8 mouse cellular contexts compared by ENCODE assay signal in genomic region chr11:101259261-101259712, GRCm38 (mm10). TPM values are rescaled to one million over a fixed set of nuclear protein-coding genes. Genes with fewer than 3 reads are reported as not detected.
A peak's percentile ranks its signal among the peaks of the same experiment; 100 is the strongest.
DNase-seq lines count a peak whose midpoint lies in the region; ATAC-seq and TF ChIP-seq lines count a peak whose summit lies in the region.

No protein-coding gene starts in this region.

- 22% methylated on average over 6 of the region's 6 CpGs for WGBS in heart, adult 2 months
- 4% methylated on average over 6 of the region's 6 CpGs for WGBS in kidney, embryonic 14.5 days
- 23% methylated on average over 6 of the region's 6 CpGs for WGBS in limb, embryonic 14.5 days

- H3K4me2 ChIP-seq in kidney, embryonic 14.5 days (replicated peaks; ENCODE audit: low read depth, low read length) = peak overlapping the region; percentile 75
- peak overlapping the region; percentile 98 for H3K4me2 ChIP-seq in limb, embryonic 14.5 days (replicated peaks; ENCODE audit: low read depth, low read length, severe bottlenecking)

- H3K27me3 ChIP-seq in heart, adult 2 months (ENCODE audit: control insufficient read depth, insufficient read depth, low read length) = no peaks in the 10 kb centered on the region; the same call in 1 of the 2 replicates
- peaks cover 9% of the 10 kb centered on the region; the same call in 1 of the 2 replicates for H3K27me3 ChIP-seq in kidney, embryonic 14.5 days (ENCODE audit: control insufficient read depth, insufficient read depth, low read length)
- peaks cover 25% of the 10 kb centered on the region for H3K27me3 ChIP-seq in limb, embryonic 14.5 days (ENCODE audit: control insufficient read depth, insufficient read depth, low read length)

- no peaks in the 10 kb centered on the region for H3K79me2 ChIP-seq in heart, adult 2 months (replicated peaks; ENCODE audit: control insufficient read depth, insufficient read depth, low read length)

- H3K9ac ChIP-seq in heart, adult 2 months (ENCODE audit: low read depth, low read length) = peak overlapping the region; percentile 10; the same call in 1 of the 2 replicates
- peak overlapping the region; percentile 61; the same call in 1 of the 2 replicates for H3K9ac ChIP-seq in kidney, embryonic 14.5 days (ENCODE audit: low read depth, low read length)
- no peak overlapping the region; the same call in 1 of the 2 replicates for H3K9ac ChIP-seq in limb, embryonic 14.5 days (ENCODE audit: low read depth, low read length, severe bottlenecking)

- H3K4me3 ChIP-seq in heart, adult 2 months = no peak overlapping the region
- H3K4me3 ChIP-seq in embryonic fibroblast, embryonic 13.5 days (ENCODE audit: insufficient read depth, low read length) = peak overlapping the region; percentile 44; the same call in 1 of the 2 replicates
- H3K4me3 ChIP-seq in kidney, embryonic 14.5 days (ENCODE audit: low read length) = peak overlapping the region; percentile 50
- peak overlapping the region; percentile 53; the same call in 1 of the 2 replicates for H3K4me3 ChIP-seq in limb, embryonic 14.5 days (replicated peaks; ENCODE audit: low read length)

- peak overlapping the region; percentile 86 for H3K27ac ChIP-seq in heart, adult 2 months
- H3K27ac ChIP-seq in embryonic fibroblast, embryonic 13.5 days (ENCODE audit: insufficient read depth, low read length) = 0 out of 2 replicates have a peak overlapping the region, but pooled peaks have one; percentile 43
- H3K27ac ChIP-seq in kidney, embryonic 14.5 days (ENCODE audit: low read depth, low read length) = peak overlapping the region; percentile 96
- H3K27ac ChIP-seq in limb, embryonic 14.5 days (replicated peaks; ENCODE audit: low read depth, low read length) = peak overlapping the region; percentile 68

- no peak for TF ChIP-seq CTCF in heart, adult 2 months (IDR thresholded peaks at IDR 0.05)
- no peak for TF ChIP-seq CTCF in embryonic fibroblast, embryonic 13.5 days (IDR thresholded peaks at IDR 0.05; ENCODE audit: borderline replicate concordance, insufficient read depth, low read length)

- intact Hi-C loops in heart, adult 2 months (cut with DNase I) = no loop called here
- intact Hi-C loops in heart, postnatal 36 days (cut with DNase I) = no loop called here

- no peak for TF ChIP-seq POLR2A in heart, adult 2 months (IDR thresholded peaks at IDR 0.05; ENCODE audit: insufficient read depth, low read depth, low read length)
- no peak for TF ChIP-seq POLR2A in embryonic fibroblast, embryonic 13.5 days (IDR thresholded peaks at IDR 0.05; ENCODE audit: low read depth, low read length)
- no peak for TF ChIP-seq POLR2A in limb, embryonic 14.5 days (IDR thresholded peaks at IDR 0.05; ENCODE audit: borderline replicate concordance, extremely low read depth, insufficient read depth, insufficient read length)

- peaks cover 9% of the 10 kb centered on the region for H3K36me3 ChIP-seq in heart, adult 2 months (ENCODE audit: control insufficient read depth, insufficient read depth, low read length)
- H3K36me3 ChIP-seq in kidney, embryonic 14.5 days (ENCODE audit: control insufficient read depth, insufficient read depth, low read length) = peaks cover 13% of the 10 kb centered on the region; the same call in 1 of the 2 replicates
- peaks cover 18% of the 10 kb centered on the region for H3K36me3 ChIP-seq in limb, embryonic 14.5 days (ENCODE audit: control insufficient read depth, insufficient read depth, low read length)

- no peak for TF ChIP-seq EP300 in heart, adult 2 months (IDR thresholded peaks at IDR 0.05; ENCODE audit: insufficient read depth, low read depth, low read length)

- H3K9me3 ChIP-seq in kidney, embryonic 14.5 days (ENCODE audit: control insufficient read depth, low read length) = no peaks in the 10 kb centered on the region
- H3K9me3 ChIP-seq in limb, embryonic 14.5 days (ENCODE audit: control insufficient read depth, low read length) = no peaks in the 10 kb centered on the region

- peak; percentile 70 for ATAC-seq in kidney, embryonic 14.5 days (ENCODE audit: low FRiP score, low TSS enrichment)
- no peak for ATAC-seq in limb, embryonic 14.5 days (ENCODE audit: low FRiP score, low read depth)

- DNase-seq in heart, adult 2 months = peak in 1 of 2 experiments; percentile 56
- no peak for DNase-seq in heart, postnatal 36 days
- peak; percentile 67 for DNase-seq in limb, embryonic 14.5 days (ENCODE audit: low spot score)
- DNase-seq in right cerebral cortex, postnatal 25 days = peak; percentile 73
- DNase-seq in spleen, adult 18-20 months = no peak
- no peak for DNase-seq in urinary bladder, postnatal 10 days (ENCODE audit: low spot score)

- H3K4me1 ChIP-seq in heart, adult 2 months (ENCODE audit: control insufficient read depth, insufficient read depth, low read length) = peaks cover 11% of the 10 kb centered on the region
- H3K4me1 ChIP-seq in embryonic fibroblast, embryonic 13.5 days (ENCODE audit: control insufficient read depth, insufficient read depth, low read length) = peaks cover 14% of the 10 kb centered on the region; the same call in 1 of the 2 replicates
- H3K4me1 ChIP-seq in kidney, embryonic 14.5 days (ENCODE audit: control insufficient read depth, insufficient read depth, low read length) = peaks cover 40% of the 10 kb centered on the region
- peaks cover 34% of the 10 kb centered on the region for H3K4me1 ChIP-seq in limb, embryonic 14.5 days (ENCODE audit: control insufficient read depth, insufficient read depth, low read length)

RNA-seq across cellular contexts. Expression of gene Wnk4, which starts 1.1 kb away (rescaled TPM):
- total RNA-seq in heart, adult 2 months (2021) = 10 to 100 TPM in 1 of 2 experiments, 1 to 10 TPM in 1; 9.2 to 12.6 TPM
- polyA plus RNA-seq in heart, adult 2 months (2012; rRNA removed) = 12.1 and 13.9 TPM in 2 replicates
- 10 to 100 TPM; 18.5 to 19.8 TPM for total RNA-seq in heart, postnatal 36 days (2021)
- 1.8 and 2.0 TPM in 2 replicates for polyA plus RNA-seq in embryonic fibroblast, embryonic 13.5 days (2011; ENCODE audit: insufficient read length, low read depth, missing spikeins)
- polyA plus RNA-seq in kidney, embryonic 14.5 days (2014; fragmentation: Nextera tagmentation; extraction: Ambion mirVana) = 18.9 and 28.1 TPM in 2 replicates
- polyA plus RNA-seq in limb, embryonic 14.5 days (2012; rRNA removed) = 14.9 and 18.4 TPM in 2 replicates
- 9.9 and 10.7 TPM in 2 replicates for polyA plus RNA-seq in limb, embryonic 14.5 days (2014; fragmentation: Nextera tagmentation; extraction: Ambion mirVana)

RNA-seq across cellular contexts. Expression of gene Vps25, which starts 5.8 kb away (rescaled TPM):
- 10 to 100 TPM; 82.5 to 90.1 TPM for total RNA-seq in heart, adult 2 months (2021)
- 83.2 and 96.8 TPM in 2 replicates for polyA plus RNA-seq in heart, adult 2 months (2012; rRNA removed)
- total RNA-seq in heart, postnatal 36 days (2021) = 10 to 100 TPM; 84.6 to 95.8 TPM
- polyA plus RNA-seq in embryonic fibroblast, embryonic 13.5 days (2011; ENCODE audit: insufficient read length, low read depth, missing spikeins) = 99.4 and 135 TPM in 2 replicates
- polyA plus RNA-seq in kidney, embryonic 14.5 days (2014; fragmentation: Nextera tagmentation; extraction: Ambion mirVana) = 154 and 160 TPM in 2 replicates
- 70.3 and 71.7 TPM in 2 replicates for polyA plus RNA-seq in limb, embryonic 14.5 days (2012; rRNA removed)
- 120 and 124 TPM in 2 replicates for polyA plus RNA-seq in limb, embryonic 14.5 days (2014; fragmentation: Nextera tagmentation; extraction: Ambion mirVana)

RNA-seq across cellular contexts. Expression of gene Ramp2, which starts 13.5 kb away (rescaled TPM):
- total RNA-seq in heart, adult 2 months (2021) = 10 to 100 TPM; 89.1 to 90.3 TPM
- polyA plus RNA-seq in heart, adult 2 months (2012; rRNA removed) = 130 and 172 TPM in 2 replicates
- 100 to 1,000 TPM in 1 of 2 experiments, 10 to 100 TPM in 1; 88.9 to 132 TPM for total RNA-seq in heart, postnatal 36 days (2021)
- 2.3 and 2.7 TPM in 2 replicates for polyA plus RNA-seq in embryonic fibroblast, embryonic 13.5 days (2011; ENCODE audit: insufficient read length, low read depth, missing spikeins)
- polyA plus RNA-seq in kidney, embryonic 14.5 days (2014; fragmentation: Nextera tagmentation; extraction: Ambion mirVana) = 248 and 275 TPM in 2 replicates
- 89.4 and 108 TPM in 2 replicates for polyA plus RNA-seq in limb, embryonic 14.5 days (2012; rRNA removed)
- polyA plus RNA-seq in limb, embryonic 14.5 days (2014; fragmentation: Nextera tagmentation; extraction: Ambion mirVana) = 98.9 and 104 TPM in 2 replicates

RNA-seq across cellular contexts. Expression of gene Cntd1, which starts 19.5 kb away (rescaled TPM):
- total RNA-seq in heart, adult 2 months (2021) = under 1 TPM; 0.23 to 0.36 TPM
- polyA plus RNA-seq in heart, adult 2 months (2012; rRNA removed) = 0.06 and 0.12 TPM in 2 replicates
- under 1 TPM; 0.11 to 0.35 TPM for total RNA-seq in heart, postnatal 36 days (2021)
- 0.87 and 1.0 TPM in 2 replicates for polyA plus RNA-seq in embryonic fibroblast, embryonic 13.5 days (2011; ENCODE audit: insufficient read length, low read depth, missing spikeins)
- 1.2 and 1.7 TPM in 2 replicates for polyA plus RNA-seq in kidney, embryonic 14.5 days (2014; fragmentation: Nextera tagmentation; extraction: Ambion mirVana)
- 1.1 and 1.6 TPM in 2 replicates for polyA plus RNA-seq in limb, embryonic 14.5 days (2012; rRNA removed)
- polyA plus RNA-seq in limb, embryonic 14.5 days (2014; fragmentation: Nextera tagmentation; extraction: Ambion mirVana) = 0.61 and 0.93 TPM in 2 replicates

RNA-seq across cellular contexts. Expression of gene Coa3, which starts 19.6 kb away (rescaled TPM):
- total RNA-seq in heart, adult 2 months (2021) = 100 to 1,000 TPM in 1 of 2 experiments, 10 to 100 TPM in 1; 88.4 to 101 TPM
- polyA plus RNA-seq in heart, adult 2 months (2012; rRNA removed) = 153 and 302 TPM in 2 replicates
- total RNA-seq in heart, postnatal 36 days (2021) = 10 to 100 TPM; 90.1 to 92.7 TPM
- polyA plus RNA-seq in embryonic fibroblast, embryonic 13.5 days (2011; ENCODE audit: insufficient read length, low read depth, missing spikeins) = 77.1 and 78.8 TPM in 2 replicates
- polyA plus RNA-seq in kidney, embryonic 14.5 days (2014; fragmentation: Nextera tagmentation; extraction: Ambion mirVana) = 204 and 207 TPM in 2 replicates
- polyA plus RNA-seq in limb, embryonic 14.5 days (2012; rRNA removed) = 110 and 183 TPM in 2 replicates
- 182 and 187 TPM in 2 replicates for polyA plus RNA-seq in limb, embryonic 14.5 days (2014; fragmentation: Nextera tagmentation; extraction: Ambion mirVana)

Comparison
In these comparisons a context has a peak if more than half of its experiments do, and no peak if none do; other contexts are left out.
1. DNase-seq: peak in limb, embryonic 14.5 days (single experiment) and right cerebral cortex, postnatal 25 days (single experiment); none in heart, postnatal 36 days (0 of 2), spleen, adult 18-20 months (0 of 2) and urinary bladder, postnatal 10 days (single experiment).
2. H3K27ac ChIP-seq: peak in every context shown above with its lines; median percentile 96 in kidney, embryonic 14.5 days; 86 in heart, adult 2 months; 68 in limb, embryonic 14.5 days; 43 in embryonic fibroblast, embryonic 13.5 days.
3. RNA of gene Ramp2, which starts 13.5 kb away (polyA plus RNA-seq): 248 to 275 TPM in kidney, embryonic 14.5 days, 130 to 172 TPM in heart, adult 2 months and 89.4 to 108 TPM in limb, embryonic 14.5 days; 2.3 to 2.7 TPM in embryonic fibroblast, embryonic 13.5 days; every median in the first group is over 10 times any median in the second.